Mouse (Mus musculus): ENCODE measurements around the gene Prim1. TPM values are rescaled to one million over a fixed set of nuclear protein-coding genes. Genes with fewer than 3 reads are reported as not detected.
"Not testable (repeated sequence)": the region's sequence is repeated elsewhere in the genome, so short reads cannot be mapped to it uniquely, and the experiment has no call there.

The Prim1 gene
- polyA plus RNA-seq, 1 experiment from 2014 or later: 97.9 TPM

GRCm38 (mm10) chr10:128058601-128059151 lies 43.7 kb downstream of the Prim1 start, which contains the start of gene Ptges3:
TSS of gene Ptges3 (plus strand) at chr10:128058954.
- peaks cover 10% of the 10 kb centered on the region; the same call in 1 of the 2 replicates for H3K36me3 ChIP-seq (ENCODE audit: poor library complexity, severe bottlenecking)
- H3K9me3 ChIP-seq (replicated peaks): no peaks in the 10 kb centered on the region
- peak within 1 kb of the TSS; percentile 77 for H3K4me2 ChIP-seq
- H3K4me1 ChIP-seq: peaks cover 33% of the 10 kb centered on the region
- peak within 1 kb of the TSS; percentile 77 for H3K4me3 ChIP-seq
- WGBS: under 1% methylated on average over 62 of the region's 72 CpGs
- H3K9ac ChIP-seq: peak within 1 kb of the TSS; percentile 88
- ATAC-seq: peak; percentile 93
- H3K27ac ChIP-seq: peak within 1 kb of the TSS; percentile 99
- H3K27me3 ChIP-seq: no peaks in the 10 kb centered on the region

GRCm38 (mm10) chr10:128059207-128059981 lies 44.4 kb downstream of the Prim1 start:
- H3K9ac ChIP-seq: peak overlapping the region; percentile 88
- peak overlapping the region; percentile 99 for H3K27ac ChIP-seq
- peak overlapping the region; percentile 77 for H3K4me3 ChIP-seq
- H3K36me3 ChIP-seq (ENCODE audit: poor library complexity, severe bottlenecking): peaks cover 16% of the 10 kb centered on the region
- peak; percentile 69 for ATAC-seq
- under 1% methylated on average over 50 of the region's 62 CpGs for whole genome bisulfite sequencing
- no peaks in the 10 kb centered on the region for H3K9me3 ChIP-seq (replicated peaks)
- H3K27me3 ChIP-seq: no peaks in the 10 kb centered on the region
- H3K4me2 ChIP-seq: peak overlapping the region; percentile 77
- peaks cover 33% of the 10 kb centered on the region for H3K4me1 ChIP-seq

- Histone ChIP-seq H3K27me3 (no peaks in the 10 kb centered on the region), H3K9ac (peak overlapping the region; percentile 88), H3K4me2 (peak overlapping the region; percentile 77), H3K36me3 (ENCODE audit: poor library complexity, severe bottlenecking) (peaks cover 19% of the 10 kb centered on the region), H3K9me3 (replicated peaks) (no peaks in the 10 kb centered on the region), H3K4me3 (peak overlapping the region; percentile 77), H3K4me1 (peaks cover 33% of the 10 kb centered on the region), H3K27ac (no peak overlapping the region)
- no peak for ATAC-seq
- WGBS: 82% methylated on average over 5 of the region's 5 CpGs
Observed at GRCm38 (mm10) chr10:128061109-128061508, 46.1 kb downstream of the Prim1 start.

- Histone ChIP-seq H3K4me1 (peaks cover 33% of the 10 kb centered on the region), H3K4me2 (no peak overlapping the region; the same call in 1 of the 2 replicates), H3K4me3 (no peak overlapping the region), H3K9me3 (replicated peaks) (no peaks in the 10 kb centered on the region), H3K27me3 (no peaks in the 10 kb centered on the region), H3K9ac (no peak overlapping the region), H3K36me3 (ENCODE audit: poor library complexity, severe bottlenecking) (peaks cover 19% of the 10 kb centered on the region), H3K27ac (no peak overlapping the region)
- WGBS: 96% methylated on average over 6 of the region's 6 CpGs
- no peak for ATAC-seq
Observed at GRCm38 (mm10) chr10:128062221-128062989, 47.4 kb downstream of the Prim1 start.

- no peak overlapping the region for H3K27ac ChIP-seq
- H3K27me3 ChIP-seq: no peaks in the 10 kb centered on the region
- ATAC-seq: no peak
- H3K4me3 ChIP-seq: no peak overlapping the region
- H3K4me1 ChIP-seq: peaks cover 14% of the 10 kb centered on the region
- no peaks in the 10 kb centered on the region for H3K9me3 ChIP-seq (replicated peaks)
- 96% methylated on average over 5 of the region's 5 CpGs for WGBS
- peaks cover 43% of the 10 kb centered on the region for H3K36me3 ChIP-seq (ENCODE audit: poor library complexity, severe bottlenecking)
- H3K4me2 ChIP-seq: no peak overlapping the region
- H3K9ac ChIP-seq: no peak overlapping the region
Observed at GRCm38 (mm10) chr10:128066072-128066471, 51.1 kb downstream of the Prim1 start.

- Histone ChIP-seq H3K4me1 (no peaks in the 10 kb centered on the region), H3K36me3 (ENCODE audit: poor library complexity, severe bottlenecking) (peaks cover 60% of the 10 kb centered on the region), H3K4me3 (no peak overlapping the region), H3K4me2 (no peak overlapping the region), H3K9me3 (replicated peaks) (no peaks in the 10 kb centered on the region), H3K27me3 (no peaks in the 10 kb centered on the region), H3K27ac (no peak overlapping the region), H3K9ac (no peak overlapping the region)
- 91% methylated on average over 4 of the region's 4 CpGs for WGBS
- ATAC-seq: no peak
Observed at GRCm38 (mm10) chr10:128069201-128069600, 54.2 kb downstream of the Prim1 start.

GRCm38 (mm10) chr10:128070432-128070831 lies 55.5 kb downstream of the Prim1 start:
- H3K9me3 ChIP-seq (replicated peaks); H3K4me3 ChIP-seq; H3K9ac ChIP-seq; ATAC-seq; H3K27ac ChIP-seq; H3K4me2 ChIP-seq; H3K27me3 ChIP-seq; H3K4me1 ChIP-seq: not testable (repeated sequence)
- WGBS: 94% methylated on average over 2 of the region's 2 CpGs
- H3K36me3 ChIP-seq (ENCODE audit: poor library complexity, severe bottlenecking): peaks cover 64% of the 10 kb centered on the region

- WGBS: 81% methylated on average over 5 of the region's 5 CpGs
- H3K4me1 ChIP-seq: not testable (repeated sequence)
Observed at GRCm38 (mm10) chr10:128078269-128078668, 63.3 kb downstream of the Prim1 start.

More at GRCm38 (mm10) chr10:128078269-128078668, 63.3 kb downstream of the Prim1 start:
- not testable (repeated sequence) for H3K4me2 ChIP-seq; H3K9ac ChIP-seq; H3K27me3 ChIP-seq; H3K9me3 ChIP-seq (replicated peaks); H3K27ac ChIP-seq; ATAC-seq; H3K4me3 ChIP-seq
- H3K36me3 ChIP-seq (ENCODE audit: poor library complexity, severe bottlenecking): peaks cover 34% of the 10 kb centered on the region

Other genes starting within 250 kb of the Prim1 start
- gene Rdh9, start 238.8 kb upstream of the Prim1 start, polyA plus RNA-seq (2015; fragmentation: Nextera tagmentation; extraction: Ambion mirVana): 0.13 and 0.17 TPM in 2 replicates
- 0.05 TPM in 1 of 2 replicates, not detected in the other for gene Rdh16, start 214.0 kb upstream of the Prim1 start, polyA plus RNA-seq (2015; fragmentation: Nextera tagmentation; extraction: Ambion mirVana)
- not detected in 2 replicates for gene Rdh19, start 165.2 kb upstream of the Prim1 start, polyA plus RNA-seq (2015; fragmentation: Nextera tagmentation; extraction: Ambion mirVana)
- gene Rdh16f2, start 148.7 kb upstream of the Prim1 start, polyA plus RNA-seq (2015; fragmentation: Nextera tagmentation; extraction: Ambion mirVana): not detected in 2 replicates
- gene Rdh7, start 126.4 kb upstream of the Prim1 start, polyA plus RNA-seq (2015; fragmentation: Nextera tagmentation; extraction: Ambion mirVana): not detected in 2 replicates
- not detected in 2 replicates for gene Sdr9c7, start 116.7 kb upstream of the Prim1 start, polyA plus RNA-seq (2015; fragmentation: Nextera tagmentation; extraction: Ambion mirVana)
- not detected in 2 replicates for gene Hsd17b6, start 7.6 kb upstream of the Prim1 start, polyA plus RNA-seq (2015; fragmentation: Nextera tagmentation; extraction: Ambion mirVana)
- 715 and 810 TPM in 2 replicates for gene Naca, start 20.4 kb downstream of the Prim1 start, polyA plus RNA-seq (2015; fragmentation: Nextera tagmentation; extraction: Ambion mirVana)
- gene Ptges3, start 43.8 kb downstream of the Prim1 start, polyA plus RNA-seq (2015; fragmentation: Nextera tagmentation; extraction: Ambion mirVana): 562 and 583 TPM in 2 replicates
- gene Atp5b, start 68.1 kb downstream of the Prim1 start, polyA plus RNA-seq (2015; fragmentation: Nextera tagmentation; extraction: Ambion mirVana): 2,170 and 2,214 TPM in 2 replicates
- 11.6 and 12.6 TPM in 2 replicates for gene Baz2a, start 76.4 kb downstream of the Prim1 start, polyA plus RNA-seq (2015; fragmentation: Nextera tagmentation; extraction: Ambion mirVana)
- 12.6 and 12.9 TPM in 2 replicates for gene Rbms2, start 165.1 kb downstream of the Prim1 start, polyA plus RNA-seq (2015; fragmentation: Nextera tagmentation; extraction: Ambion mirVana)
- gene Gls2, start 179.3 kb downstream of the Prim1 start, polyA plus RNA-seq (2015; fragmentation: Nextera tagmentation; extraction: Ambion mirVana): 0.48 and 1.3 TPM in 2 replicates
- 17.9 and 19.1 TPM in 2 replicates for gene Spryd4, start 196.6 kb downstream of the Prim1 start, polyA plus RNA-seq (2015; fragmentation: Nextera tagmentation; extraction: Ambion mirVana)
- 0.13 and 0.21 TPM in 2 replicates for gene Mip, start 210.7 kb downstream of the Prim1 start, polyA plus RNA-seq (2015; fragmentation: Nextera tagmentation; extraction: Ambion mirVana)
- gene Timeless, start 216.9 kb downstream of the Prim1 start, polyA plus RNA-seq (2015; fragmentation: Nextera tagmentation; extraction: Ambion mirVana): 52.9 and 62.1 TPM in 2 replicates
- 0.27 and 0.33 TPM in 2 replicates for gene Apon, start 238.9 kb downstream of the Prim1 start, polyA plus RNA-seq (2015; fragmentation: Nextera tagmentation; extraction: Ambion mirVana)